Mouse (Mus musculus) ZHBTc4 (cell line): ENCODE data around the gene Zfp423.

Experiments used
- DNase-seq: peaks from one replicate; pipeline ENCODE4 v3.0.0-alpha.2; 2011; ENCODE audit warnings: low read depth, low spot score

The Zfp423 gene

DNA sequence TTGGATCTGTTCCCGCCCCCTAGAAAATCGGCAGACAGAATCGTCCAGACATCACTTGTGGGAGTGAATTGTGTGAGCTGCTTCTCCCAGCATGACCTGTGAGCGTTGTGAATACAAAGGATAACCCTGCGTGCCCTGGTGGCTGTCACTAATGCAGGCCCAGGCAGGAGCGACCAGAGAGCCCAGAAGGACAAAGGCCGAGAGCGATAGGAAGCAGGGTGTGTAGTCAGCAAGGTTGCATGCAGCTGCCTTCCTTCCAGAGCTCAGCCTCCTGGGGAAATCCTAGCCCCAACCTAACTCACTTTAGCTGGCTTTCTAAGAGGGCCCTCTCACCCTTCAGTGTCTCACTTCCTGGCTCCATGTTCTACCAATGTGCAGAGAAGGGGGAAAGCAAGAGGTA is 212.3 kb downstream of the Zfp423 start:
- no peak for DNase-seq

DNA sequence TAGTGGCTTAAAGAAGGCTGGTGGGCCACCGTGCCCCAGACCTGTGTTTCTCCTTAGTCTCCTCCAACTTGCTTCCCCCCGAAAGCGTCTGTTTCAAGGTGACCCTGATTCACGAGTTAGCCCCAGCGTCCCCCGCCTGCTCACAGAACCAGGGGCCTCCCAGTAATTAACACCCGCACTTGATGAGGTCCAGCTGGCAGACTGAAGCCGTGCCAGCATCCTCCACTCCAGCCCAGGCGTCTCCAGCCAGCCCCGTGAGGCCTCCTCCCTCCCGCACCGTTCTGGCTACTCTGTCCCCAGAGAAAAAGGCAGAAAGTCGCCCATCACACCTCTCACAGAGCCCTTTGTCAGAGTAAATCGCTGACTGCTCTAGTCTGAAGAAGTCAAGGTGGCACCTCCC is 213.3 kb downstream of the Zfp423 start:
- no peak for DNase-seq

DNA sequence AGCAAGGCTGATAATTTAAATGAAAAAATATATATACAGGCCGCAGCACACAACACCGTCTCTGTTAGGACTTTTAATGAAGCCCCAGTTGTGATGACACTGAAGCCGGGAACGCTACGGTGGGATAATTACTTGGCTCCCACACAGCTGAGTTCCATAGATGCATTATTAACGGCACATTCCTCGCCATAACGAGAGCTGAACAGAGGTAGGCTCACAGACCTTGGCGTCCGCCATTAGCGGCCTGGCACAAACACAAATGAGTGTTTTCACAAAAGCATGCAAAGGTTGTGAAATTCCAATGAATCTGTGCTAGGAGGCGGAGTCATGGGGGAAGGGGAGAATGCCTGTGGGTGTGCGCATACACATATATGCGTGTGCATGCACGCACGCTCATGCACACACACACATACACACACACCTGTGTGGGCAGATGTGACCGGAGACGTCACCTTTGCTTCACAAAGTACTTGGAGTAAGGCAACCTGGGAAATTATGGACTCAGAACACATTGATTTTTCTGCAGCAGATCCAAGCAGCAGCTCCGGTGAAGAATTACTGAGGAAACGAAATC is 214.2 kb downstream of the Zfp423 start:
- DNase-seq = no peak

DNA sequence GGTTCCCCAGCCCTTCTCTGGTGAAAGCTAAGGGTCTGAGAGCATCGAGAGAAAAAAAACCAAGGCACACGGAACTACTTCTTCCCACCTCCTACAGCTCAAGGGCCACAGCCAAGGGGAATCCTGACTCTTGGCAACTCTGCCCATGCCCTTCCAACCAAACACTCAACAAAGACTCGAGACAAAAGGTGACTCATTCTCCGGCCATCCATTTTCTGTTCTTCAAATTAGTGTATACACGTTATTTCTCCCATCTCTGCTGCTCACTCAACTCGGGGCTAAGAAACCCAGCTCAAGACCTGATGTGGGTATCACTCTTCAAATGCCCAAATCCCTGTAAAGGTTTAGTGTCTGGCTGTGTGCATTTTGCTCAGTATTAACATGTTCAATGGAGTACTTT is 214.8 kb downstream of the Zfp423 start:
- DNase-seq = no peak

DNA sequence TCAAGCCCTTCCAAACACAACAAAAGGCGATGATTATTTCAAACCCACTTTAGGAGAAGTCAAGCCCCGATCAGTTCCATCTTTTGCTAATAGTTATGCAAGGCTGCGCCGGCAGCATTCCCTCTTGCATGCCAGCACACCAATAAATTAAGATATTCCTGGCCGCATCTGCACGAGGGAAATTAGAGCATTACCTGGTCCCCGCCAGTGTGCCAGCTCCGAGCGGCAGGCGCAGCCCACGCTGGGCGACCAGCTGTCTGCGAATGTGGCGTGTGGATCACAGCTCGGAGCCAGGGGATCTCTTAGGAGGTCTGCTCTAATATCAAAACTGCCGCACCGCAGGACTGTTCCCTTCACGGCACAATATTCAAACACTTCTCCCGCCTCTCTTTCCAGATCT is 217.4 kb downstream of the Zfp423 start:
- DNase-seq = no peak

DNA sequence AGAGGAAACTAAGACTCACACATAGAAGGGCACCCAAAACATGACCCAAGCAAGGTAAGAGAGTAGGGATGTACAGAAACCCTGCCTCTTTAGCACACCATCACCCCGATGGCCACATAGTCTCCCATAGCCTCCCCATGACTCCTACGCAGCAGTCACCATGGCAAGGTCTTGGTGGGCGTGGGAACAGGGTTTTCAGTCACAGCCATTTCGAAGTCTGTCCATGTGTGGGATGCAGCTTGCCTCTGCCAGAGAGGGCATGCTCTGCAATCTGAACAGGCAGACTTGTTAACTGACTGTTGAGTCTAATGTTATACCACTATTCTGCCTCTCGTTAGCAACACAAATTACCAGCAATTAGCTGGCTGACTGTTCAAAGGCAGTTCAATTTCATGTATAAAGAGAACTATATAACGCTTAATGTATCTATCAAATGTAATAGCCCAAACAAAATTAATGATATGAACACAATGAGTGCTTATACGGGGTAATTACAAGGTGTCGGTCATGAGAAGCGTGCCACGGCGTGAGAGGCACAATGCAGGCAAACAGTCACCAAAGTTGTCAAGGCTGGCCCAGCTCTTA is 218.4 kb downstream of the Zfp423 start:
- DNase-seq = no peak

DNA sequence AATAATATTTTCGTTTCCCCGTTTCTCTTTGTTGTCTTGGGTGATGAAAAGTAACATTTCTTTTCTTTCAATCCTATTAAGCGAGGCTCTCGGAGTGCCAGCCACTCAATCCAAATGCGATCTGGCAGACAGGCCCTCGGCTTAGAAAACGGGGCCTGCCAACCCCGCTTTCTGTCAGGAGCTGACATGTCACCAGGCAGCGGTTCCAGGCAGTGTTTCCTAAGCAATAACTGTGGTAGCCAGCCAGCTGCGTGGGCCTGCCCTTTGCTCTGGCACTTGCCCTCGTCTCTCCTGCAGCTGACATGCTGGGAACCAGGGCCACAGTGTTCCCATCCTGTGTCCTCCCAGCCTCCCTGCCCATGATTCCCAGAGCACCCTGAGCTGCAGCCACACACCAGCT is 221.5 kb downstream of the Zfp423 start:
- DNase-seq = no peak

DNA sequence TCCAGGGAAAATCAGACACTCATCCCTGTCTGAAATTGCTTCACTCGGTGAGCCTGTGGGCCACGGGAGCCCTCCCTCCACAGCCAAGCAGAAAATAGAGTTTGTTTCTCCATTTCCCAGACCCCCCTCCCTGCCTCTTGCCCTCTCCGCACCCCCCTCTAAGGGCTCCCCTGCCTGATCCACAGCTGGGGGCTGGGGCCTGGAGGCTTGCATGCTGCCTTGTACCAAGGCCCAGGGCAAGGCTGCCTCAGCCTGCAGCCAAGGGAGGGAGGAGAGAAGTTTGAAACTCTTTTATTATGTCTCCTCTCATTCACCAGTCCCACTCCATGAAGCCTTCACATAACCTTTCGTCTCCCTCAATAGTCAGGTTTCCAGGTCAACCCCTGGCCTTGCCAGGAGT is 224.5 kb downstream of the Zfp423 start:
- no peak for DNase-seq

DNA sequence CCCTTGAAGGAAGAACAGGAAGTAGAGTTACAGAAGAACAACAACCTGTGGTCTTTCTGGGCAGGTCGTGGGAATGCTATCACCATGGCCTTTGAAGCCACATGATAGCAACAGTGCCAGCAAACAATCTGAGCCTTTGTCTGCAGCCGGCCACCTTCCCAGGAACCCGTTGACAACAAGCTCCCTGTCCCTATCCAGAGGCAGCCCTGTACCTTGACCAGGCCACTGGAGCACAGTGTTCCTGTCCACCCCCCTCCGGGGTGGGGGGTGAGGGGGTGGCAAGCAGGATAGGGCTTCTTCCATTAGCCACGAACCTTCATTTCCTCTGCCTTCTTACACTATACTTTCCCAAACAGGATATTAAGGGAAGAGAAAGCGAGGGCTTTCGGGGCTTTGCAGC is 224.9 kb downstream of the Zfp423 start:
- no peak for DNase-seq

DNA sequence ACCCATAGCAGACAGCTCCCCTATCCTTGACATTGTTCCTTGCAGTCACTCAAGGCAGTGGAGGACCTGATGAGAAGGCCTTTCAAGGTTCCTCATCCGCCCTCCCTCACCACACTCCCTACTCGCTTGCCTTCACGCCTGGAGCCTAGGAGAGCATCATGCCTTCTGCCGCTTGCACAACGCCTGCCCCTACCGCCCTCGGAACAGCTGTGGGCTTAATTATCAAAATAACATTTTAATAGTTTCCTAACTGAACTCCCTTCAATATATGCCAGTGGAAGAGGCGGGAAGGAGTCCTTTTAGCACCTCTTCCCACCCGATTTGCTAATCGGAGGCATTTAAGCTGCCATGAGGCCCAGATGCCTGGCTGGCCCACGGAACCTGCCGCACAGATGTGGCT is 228.3 kb downstream of the Zfp423 start:
- no peak for DNase-seq

DNA sequence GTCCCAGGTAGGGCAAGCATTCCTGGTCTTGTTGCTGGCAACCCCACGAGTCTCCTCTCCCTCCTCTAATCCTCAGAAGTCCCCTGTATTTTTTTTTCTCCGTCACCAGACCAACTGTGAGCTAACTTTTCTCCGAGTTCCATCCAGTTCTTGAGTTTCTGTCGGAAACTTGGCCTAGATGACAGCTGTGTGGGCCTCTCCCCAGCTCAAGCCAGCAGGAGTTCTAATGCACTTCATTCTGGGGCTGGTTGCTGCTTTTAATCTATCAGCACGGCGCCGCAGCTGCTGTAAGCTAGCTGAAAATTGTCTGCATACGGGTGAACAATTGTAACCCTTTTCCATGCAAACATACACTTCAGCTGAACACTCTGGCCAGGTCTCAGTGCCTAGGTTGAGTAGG is 236.4 kb downstream of the Zfp423 start:
- DNase-seq = no peak

DNA sequence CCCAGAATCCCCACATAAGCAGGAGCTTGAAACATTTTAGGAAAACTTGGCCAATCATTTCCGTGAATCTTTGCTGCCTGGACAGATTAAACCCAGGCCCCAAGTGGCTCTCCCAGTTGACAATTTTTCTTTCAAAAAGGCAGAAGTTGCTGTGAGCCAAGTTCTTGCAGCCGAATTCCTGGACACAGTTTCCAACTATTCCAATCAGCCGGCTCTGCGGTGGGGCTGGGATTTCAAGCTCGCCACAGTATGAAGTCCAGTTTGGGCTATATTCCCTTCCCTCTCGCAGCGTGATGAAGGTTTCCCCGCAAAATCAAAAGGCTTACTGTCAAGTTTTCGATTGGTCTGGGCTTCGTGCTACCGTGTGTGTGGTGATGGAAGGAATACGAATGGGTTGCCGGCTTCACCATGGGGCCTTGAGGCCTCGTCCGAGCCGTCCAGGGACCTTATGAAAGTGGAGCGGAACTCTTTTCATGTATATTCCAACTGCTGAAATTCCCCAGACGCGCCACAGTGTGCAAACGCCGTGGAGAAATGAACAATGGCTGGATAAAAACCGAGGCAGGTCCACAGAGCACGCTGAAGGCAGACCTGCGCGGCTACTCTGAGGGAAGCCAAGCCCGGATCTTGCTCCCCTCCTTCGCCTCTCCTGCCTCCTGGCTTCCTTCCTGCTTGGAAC is 240.1 kb downstream of the Zfp423 start:
- DNase-seq = no peak

DNA sequence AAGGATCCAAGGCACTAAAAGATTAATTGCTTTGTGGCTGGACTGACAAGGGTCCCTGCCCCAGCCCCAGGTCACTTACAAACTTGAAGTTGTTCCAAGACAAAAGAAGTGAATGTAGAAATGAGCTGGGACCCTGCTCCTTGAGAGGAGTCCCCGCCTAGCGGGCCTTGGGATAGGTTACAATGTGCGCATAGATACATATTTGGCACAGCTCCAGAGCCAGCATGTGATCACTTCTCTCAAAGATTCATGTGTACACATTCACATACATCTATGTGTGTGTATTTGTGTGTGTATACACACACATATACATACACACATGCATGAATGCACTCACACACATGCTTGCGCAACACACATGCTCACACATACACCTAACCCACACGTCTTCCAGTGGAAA is 241.9 kb downstream of the Zfp423 start:
- no peak for DNase-seq

DNA sequence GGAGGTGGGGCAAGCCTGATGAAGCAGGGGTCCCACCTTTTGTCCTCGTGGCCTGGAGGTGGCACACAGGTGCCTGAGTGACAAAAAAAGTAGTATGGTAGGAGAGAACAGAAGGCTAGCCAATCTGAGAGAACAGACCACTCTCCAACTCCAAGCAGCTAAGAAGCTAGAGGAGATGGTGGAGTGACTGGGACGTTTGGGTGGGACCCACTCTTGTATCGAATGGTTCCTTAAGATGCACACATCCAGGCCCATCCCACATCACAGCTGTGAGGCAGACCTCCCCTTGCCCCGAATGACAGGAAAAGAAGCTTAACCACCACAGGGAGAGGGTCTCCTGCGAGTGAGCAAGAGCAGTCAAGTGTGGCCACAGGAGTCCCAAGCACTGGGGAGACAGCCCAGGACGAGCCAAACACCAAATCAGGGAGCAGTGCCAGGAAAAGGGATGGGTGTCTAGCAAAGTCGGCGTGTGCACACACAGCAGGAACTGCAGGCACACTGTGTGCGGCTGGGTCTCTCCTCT is 242.6 kb downstream of the Zfp423 start:
- peak; percentile 73 for DNase-seq

DNA sequence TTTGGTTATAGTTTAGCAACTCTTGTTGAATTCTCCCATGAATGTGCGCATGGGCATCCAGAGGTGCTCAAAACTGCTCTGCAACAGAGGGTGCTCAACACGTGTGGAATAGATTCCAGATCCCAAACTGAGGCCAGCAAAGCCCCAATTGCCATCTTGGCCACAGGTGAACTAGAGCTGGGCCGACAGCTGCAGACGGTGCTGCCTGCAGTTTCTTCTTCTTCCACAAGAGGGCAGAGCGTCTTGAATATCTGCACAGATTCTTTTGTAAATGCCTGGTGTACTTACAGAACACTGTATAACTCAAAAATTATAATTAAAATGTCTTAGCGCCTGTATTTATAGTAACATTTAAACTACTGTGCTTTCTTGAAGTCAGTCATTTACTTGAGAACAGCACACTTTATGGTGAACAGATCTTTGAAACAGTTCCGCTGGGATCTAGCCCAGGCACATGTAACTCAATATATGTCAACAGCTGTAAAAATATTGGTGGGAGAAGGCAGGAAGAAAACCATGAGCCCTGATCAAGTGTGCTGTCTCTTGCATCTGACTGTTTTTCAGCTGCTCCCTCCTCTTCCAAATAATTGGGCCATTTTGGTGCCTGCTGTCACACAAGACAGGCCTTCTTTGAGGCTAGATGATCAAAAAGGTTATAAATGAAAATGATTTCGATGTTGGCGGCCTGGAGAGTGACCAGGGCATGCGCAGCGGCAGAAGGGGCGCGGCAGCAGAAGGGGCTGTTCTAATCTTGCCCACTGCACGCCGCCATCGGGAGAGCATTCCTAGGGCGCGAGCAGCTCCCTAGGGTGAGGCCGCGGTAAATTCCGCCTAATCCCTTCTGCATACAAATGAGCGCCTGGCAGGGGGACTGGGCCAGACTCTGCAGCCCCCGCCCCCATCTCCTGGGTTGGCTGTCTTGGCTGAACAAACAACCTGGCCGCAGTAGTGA is 243.4 kb downstream of the Zfp423 start:
- peak; percentile 93 for DNase-seq

DNA sequence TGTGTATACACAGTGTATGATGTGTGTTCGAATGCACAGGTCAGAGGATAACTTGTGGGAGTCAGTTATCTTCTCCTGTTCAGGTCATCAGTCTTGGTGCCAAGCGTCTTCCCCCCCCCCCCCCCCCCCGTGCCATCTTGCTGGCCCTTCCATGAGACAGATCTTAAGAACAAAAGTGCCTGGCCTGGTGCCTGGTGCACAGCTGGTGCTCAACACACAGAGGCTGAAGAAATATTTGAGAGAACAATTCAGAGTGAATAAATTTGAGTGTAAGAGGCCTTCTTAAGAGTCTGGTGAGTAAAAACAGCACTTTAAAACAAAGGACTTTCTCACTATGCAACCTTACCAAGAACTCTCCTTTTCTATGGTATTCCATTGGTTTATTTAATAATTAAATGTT is 245.4 kb downstream of the Zfp423 start:
- DNase-seq = no peak

DNA sequence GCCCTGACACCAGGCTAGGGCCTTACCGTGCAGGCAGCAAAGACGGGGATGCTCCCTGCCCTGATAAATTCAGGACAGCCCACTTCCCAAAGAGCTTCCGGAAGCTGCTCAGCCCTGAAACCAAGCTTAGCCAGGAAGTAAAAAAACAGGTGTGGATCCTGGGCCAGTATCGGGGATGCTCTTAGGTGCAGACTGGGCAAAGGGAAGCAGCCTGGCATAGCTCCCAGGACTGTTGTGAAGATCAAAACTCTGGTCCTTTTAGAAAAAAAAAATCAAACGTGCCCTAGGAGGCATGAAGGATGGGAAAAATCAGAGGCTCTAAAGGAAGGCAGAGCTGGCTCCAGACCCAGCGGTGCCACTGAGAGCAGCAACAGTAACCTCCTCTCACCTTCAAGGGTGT is 247.4 kb downstream of the Zfp423 start:
- no peak for DNase-seq

DNA sequence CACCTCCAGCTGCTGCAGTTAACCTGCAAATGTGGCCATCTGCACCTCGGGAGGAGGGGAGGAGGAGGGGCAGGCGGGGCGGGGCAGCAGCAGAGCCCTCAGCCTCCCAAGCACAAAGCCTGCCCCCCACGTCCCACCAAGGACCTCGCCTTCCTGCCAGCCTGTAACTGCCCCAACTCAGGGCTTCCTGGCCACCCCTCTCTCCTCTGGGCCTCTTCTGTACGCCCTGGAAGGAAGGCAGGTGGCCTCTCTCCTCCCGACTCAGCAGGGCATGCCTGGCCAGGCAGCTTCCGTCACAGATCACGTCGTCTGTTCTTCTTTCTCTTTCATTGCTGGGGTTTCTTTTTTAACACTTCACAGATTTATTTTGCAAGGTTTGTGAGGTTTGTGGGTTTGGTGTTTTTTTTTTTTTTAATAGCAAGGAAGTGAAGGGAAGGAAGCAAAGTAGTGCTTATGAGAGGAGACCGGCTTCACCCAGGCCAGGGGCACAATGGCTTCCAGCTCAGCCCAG is 251.2 kb downstream of the Zfp423 start:
- no peak for DNase-seq

DNA sequence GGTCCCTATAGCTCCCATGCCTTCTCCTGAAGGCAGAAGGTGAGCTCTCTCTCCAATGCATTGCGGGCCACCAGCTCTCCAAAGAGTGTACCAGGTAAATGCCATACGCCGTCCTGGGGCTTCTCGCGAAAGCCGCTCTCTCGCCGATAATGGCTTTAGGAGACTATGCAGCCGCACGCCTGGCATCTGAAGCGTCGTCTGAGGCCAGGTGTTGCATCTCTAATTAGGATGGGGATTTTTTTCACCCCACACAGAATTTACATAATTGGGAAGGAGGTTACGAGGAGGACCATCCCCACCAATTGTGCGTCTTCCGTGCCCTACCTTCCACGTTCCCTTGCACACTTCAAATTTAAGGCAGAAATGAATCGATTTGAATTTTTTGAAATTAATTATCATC is 252.2 kb downstream of the Zfp423 start:
- DNase-seq = no peak

DNA sequence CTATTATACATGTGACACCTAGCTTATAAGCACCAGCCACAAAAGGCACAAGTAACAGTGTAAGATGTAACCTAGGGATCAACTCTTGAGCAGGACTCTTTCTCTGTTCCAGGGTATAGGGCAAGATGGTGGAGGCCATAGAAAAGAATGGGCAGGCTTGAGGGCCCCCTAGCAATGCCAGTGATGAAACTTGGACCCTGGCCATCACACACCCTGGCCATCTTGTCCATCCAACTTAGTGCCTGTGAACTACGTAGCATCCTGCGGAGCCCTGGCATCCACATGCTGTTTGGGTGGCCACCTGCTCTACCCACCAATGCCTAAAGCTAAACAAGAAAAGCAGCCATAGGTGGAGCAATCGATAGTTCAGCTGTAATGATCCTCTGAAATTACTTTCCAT is 254.6 kb downstream of the Zfp423 start:
- no peak for DNase-seq

DNA sequence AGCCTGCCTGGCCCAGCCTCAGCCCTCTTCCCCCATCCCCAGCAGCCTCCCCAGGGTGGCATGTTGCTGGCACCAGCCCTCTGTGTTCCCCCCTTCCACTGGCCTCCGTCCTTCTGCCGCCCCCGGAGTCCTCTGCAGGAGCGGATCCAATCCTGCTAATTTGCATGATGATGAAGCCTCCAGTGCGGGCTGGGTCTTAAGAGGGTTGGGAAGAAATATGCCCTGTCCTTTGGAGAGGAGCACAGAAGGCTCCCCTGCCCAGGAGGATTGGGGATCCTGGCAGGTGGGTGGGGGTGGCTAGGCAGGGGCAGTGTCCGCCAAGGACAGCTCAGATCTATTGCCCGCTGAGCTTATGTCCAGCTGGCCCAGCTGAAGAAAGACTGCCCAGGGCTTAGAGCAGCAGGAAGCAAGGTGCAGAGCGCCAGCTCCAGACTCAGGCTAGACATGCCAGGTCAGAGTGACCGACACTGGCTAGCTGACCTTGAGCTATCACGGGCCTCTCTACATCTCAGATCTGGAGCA is 256.5 kb downstream of the Zfp423 start:
- no peak for DNase-seq

DNA sequence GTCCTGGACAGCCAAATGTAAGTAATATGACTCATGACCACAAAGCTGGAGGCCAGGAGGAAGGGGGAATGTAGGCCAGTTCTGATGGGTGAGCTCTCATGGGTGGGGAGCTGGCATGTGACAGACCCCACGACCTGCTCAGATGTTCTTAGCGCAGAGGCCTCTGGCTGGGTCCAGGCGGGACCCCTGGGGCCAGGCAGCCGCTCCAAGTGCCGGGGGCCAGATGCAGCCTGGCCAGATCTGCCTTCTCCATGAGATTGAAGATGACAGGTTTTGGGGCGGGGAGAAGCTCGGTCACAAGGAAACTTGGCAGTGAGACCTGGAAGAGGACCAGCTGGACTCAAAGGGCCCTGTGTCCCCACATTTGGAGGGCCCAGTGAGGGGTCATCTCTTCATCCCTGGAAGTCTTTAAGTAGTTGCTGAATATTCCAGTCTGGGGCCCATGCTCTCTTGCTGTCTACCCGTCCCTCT is 257.3 kb downstream of the Zfp423 start:
- DNase-seq = no peak
